Mouse (Mus musculus) bone marrow macrophage, adult 2 months (primary cell): ENCODE results near the gene Cdh18.

ENCODE experiments used
- CTCF ChIP-seq: IDR thresholded peaks from 2 replicates; pipeline ENCODE4 v1.5.1; 2012; ENCODE audit warnings: low read depth, mild to moderate bottlenecking, low read length, moderate library complexity
- POLR2A ChIP-seq: IDR thresholded peaks from 2 replicates; pipeline ENCODE4 v1.6.1; 2012; ENCODE audit warnings: mild to moderate bottlenecking, low read depth, low read length, borderline replicate concordance

- no peak for TF ChIP-seq CTCF
- no peak for TF ChIP-seq POLR2A
Measured at GRCm38 (mm10) chr15:23317409-23317808, 768.6 kb downstream of the Cdh18 start.
